ENCODE assay signal across 8 mouse cellular contexts in the genomic region with DNA sequence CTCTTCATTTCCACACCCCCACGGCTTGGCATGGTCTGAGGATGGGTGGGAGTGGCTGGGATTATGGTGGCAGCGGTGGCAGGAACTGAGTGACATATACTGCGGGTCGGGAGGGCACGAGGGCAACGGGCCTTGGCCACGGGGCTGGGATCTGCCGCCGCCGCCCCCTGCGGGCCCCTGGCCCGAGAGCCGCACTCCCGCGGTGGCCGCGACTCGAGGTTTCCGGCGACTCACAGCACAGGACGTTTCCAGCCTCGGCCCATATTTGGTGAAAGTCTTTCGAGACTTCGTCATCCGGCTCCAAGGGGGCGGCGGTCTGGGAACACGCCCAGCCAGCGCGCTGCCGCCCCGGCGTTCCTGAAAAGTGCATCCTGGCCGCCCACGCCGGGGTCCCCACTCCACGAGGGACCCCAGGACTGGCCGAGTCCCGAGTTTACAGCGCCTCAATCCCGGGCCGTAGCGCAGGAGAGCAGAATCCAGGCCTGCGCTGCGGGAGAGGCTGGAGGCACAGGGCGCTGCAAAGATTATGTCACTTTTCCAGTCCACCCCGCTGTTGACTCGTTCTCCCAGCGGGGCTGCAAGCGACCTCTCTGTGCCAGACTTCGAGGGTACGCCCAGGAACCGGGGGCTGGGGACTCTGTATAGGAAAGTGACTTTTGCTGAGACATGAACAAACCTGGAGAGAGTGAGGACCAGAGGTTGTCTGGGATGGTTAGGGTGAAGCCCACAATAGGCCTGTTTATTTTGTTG. TPM values are rescaled to one million over a fixed set of nuclear protein-coding genes. Genes with fewer than 3 reads are reported as not detected.
DNase-seq lines count a peak whose midpoint lies in the region; ATAC-seq and TF ChIP-seq lines count a peak whose summit lies in the region.

No protein-coding gene starts in this region.

- no peak for TF ChIP-seq POLR2A in bone marrow macrophage, adult 2 months (IDR thresholded peaks at IDR 0.05; ENCODE audit: borderline replicate concordance, low read depth, low read length)

- WGBS in hindbrain, embryonic 12.5 days: 1% methylated on average over 53 of the region's 53 CpGs
- WGBS in limb, embryonic 10.5 days: 1% methylated on average over 53 of the region's 53 CpGs
- under 1% methylated on average over 53 of the region's 53 CpGs for WGBS in midbrain, embryonic 10.5 days
- WGBS in stomach, embryonic 14.5 days: under 1% methylated on average over 53 of the region's 53 CpGs

- peak; percentile 10 to 23 for DNase-seq in cerebellum, adult 18-20 months
- no peak for DNase-seq in cerebellum, adult 9-11 months
- peak; percentile 45 to 53 for DNase-seq in frontal cortex, postnatal 36 days (ENCODE audit: low spot score in 2 of 2)
- DNase-seq in limb, embryonic 10.5 days (ENCODE audit: low spot score): peak; percentile 89
- DNase-seq in midbrain, embryonic 10.5 days (ENCODE audit: low spot score): peak; percentile 75

- ATAC-seq in hindbrain, embryonic 12.5 days (ENCODE audit: low FRiP score): 0 out of 2 replicates have a peak, but pooled peaks have one; percentile 8
- ATAC-seq in stomach, embryonic 14.5 days (ENCODE audit: insufficient number of reproducible peaks, insufficient read depth, low FRiP score, low read depth): peak; percentile 53

- peaks cover 5% of the 10 kb centered on the region; the same call in 1 of the 2 replicates for H3K4me1 ChIP-seq in bone marrow macrophage, adult 2 months (ENCODE audit: control insufficient read depth, insufficient read depth, low read length)
- H3K4me1 ChIP-seq in hindbrain, embryonic 12.5 days: peaks cover 51% of the 10 kb centered on the region
- peaks cover 53% of the 10 kb centered on the region for H3K4me1 ChIP-seq in limb, embryonic 10.5 days
- H3K4me1 ChIP-seq in midbrain, embryonic 10.5 days: peaks cover 62% of the 10 kb centered on the region
- peaks cover 26% of the 10 kb centered on the region; the same call in 1 of the 2 replicates for H3K4me1 ChIP-seq in stomach, embryonic 14.5 days (ENCODE audit: control insufficient read depth, insufficient read depth, low read length)

- no peak overlapping the region for H3K27ac ChIP-seq in bone marrow macrophage, adult 2 months (ENCODE audit: insufficient read depth, low read depth, low read length)
- peak overlapping the region; percentile 73; the same call in 1 of the 2 replicates for H3K27ac ChIP-seq in hindbrain, embryonic 12.5 days
- peak overlapping the region; percentile 93 for H3K27ac ChIP-seq in limb, embryonic 10.5 days
- H3K27ac ChIP-seq in midbrain, embryonic 10.5 days (replicated peaks): peak overlapping the region; percentile 83
- peak overlapping the region; percentile 91 for H3K27ac ChIP-seq in stomach, embryonic 14.5 days (ENCODE audit: low read length)

- peak overlapping the region; percentile 62 for H3K4me3 ChIP-seq in bone marrow macrophage, adult 2 months (ENCODE audit: insufficient read depth, low read length)
- peak overlapping the region; percentile 43 for H3K4me3 ChIP-seq in hindbrain, embryonic 12.5 days
- peak overlapping the region; percentile 70 for H3K4me3 ChIP-seq in limb, embryonic 10.5 days
- peak overlapping the region; percentile 73 for H3K4me3 ChIP-seq in midbrain, embryonic 10.5 days
- peak overlapping the region; percentile 51 for H3K4me3 ChIP-seq in stomach, embryonic 14.5 days (ENCODE audit: low read depth, low read length)

- TF ChIP-seq CTCF in bone marrow macrophage, adult 2 months (IDR thresholded peaks at IDR 0.05; ENCODE audit: low read depth, low read length): no peak

- H3K36me3 ChIP-seq in hindbrain, embryonic 12.5 days: no peaks in the 10 kb centered on the region
- H3K36me3 ChIP-seq in limb, embryonic 10.5 days: peaks cover 3% of the 10 kb centered on the region; the same call in 1 of the 2 replicates
- no peaks in the 10 kb centered on the region for H3K36me3 ChIP-seq in midbrain, embryonic 10.5 days
- H3K36me3 ChIP-seq in stomach, embryonic 14.5 days (ENCODE audit: control insufficient read depth, insufficient read depth, low read length): no peaks in the 10 kb centered on the region

- H3K4me2 ChIP-seq in hindbrain, embryonic 12.5 days (replicated peaks): peak overlapping the region; percentile 87
- H3K4me2 ChIP-seq in stomach, embryonic 14.5 days (replicated peaks; ENCODE audit: low read depth, low read length): peak overlapping the region; percentile 80

- peak overlapping the region; percentile 62 for H3K9ac ChIP-seq in hindbrain, embryonic 12.5 days
- H3K9ac ChIP-seq in stomach, embryonic 14.5 days (replicated peaks; ENCODE audit: low read depth, low read length): peak overlapping the region; percentile 47

- no peaks in the 10 kb centered on the region for H3K9me3 ChIP-seq in hindbrain, embryonic 12.5 days (replicated peaks)
- H3K9me3 ChIP-seq in limb, embryonic 10.5 days (replicated peaks): no peaks in the 10 kb centered on the region
- no peaks in the 10 kb centered on the region for H3K9me3 ChIP-seq in midbrain, embryonic 10.5 days (replicated peaks)
- H3K9me3 ChIP-seq in stomach, embryonic 14.5 days (ENCODE audit: control insufficient read depth, low read depth, low read length): no peaks in the 10 kb centered on the region

- peaks cover 34% of the 10 kb centered on the region for H3K27me3 ChIP-seq in hindbrain, embryonic 12.5 days
- no peaks in the 10 kb centered on the region for H3K27me3 ChIP-seq in limb, embryonic 10.5 days (ENCODE audit: low read depth, poor library complexity, severe bottlenecking)
- H3K27me3 ChIP-seq in midbrain, embryonic 10.5 days (ENCODE audit: low read depth, poor library complexity, severe bottlenecking): peaks cover 74% of the 10 kb centered on the region
- H3K27me3 ChIP-seq in stomach, embryonic 14.5 days (ENCODE audit: control insufficient read depth, insufficient read depth, low read length): no peaks in the 10 kb centered on the region

RNA-seq across cellular contexts. Expression of a gene that starts 3.6 kb away (rescaled TPM):
- polyA plus RNA-seq in bone marrow macrophage, adult 2 months (2012; ENCODE audit: insufficient read depth, insufficient read length, missing spikeins): 3.6 and 4.1 TPM in 2 replicates
- polyA plus RNA-seq in hindbrain, embryonic 12.5 days (2016; fragmentation: Nextera tagmentation; extraction: Ambion mirVana): 40.8 and 41.9 TPM in 2 replicates
- 27.0 and 33.3 TPM in 2 replicates for polyA plus RNA-seq in limb, embryonic 10.5 days (2016; fragmentation: Nextera tagmentation; extraction: Ambion mirVana)
- polyA plus RNA-seq in midbrain, embryonic 10.5 days (2016; fragmentation: Nextera tagmentation; extraction: Ambion mirVana): 32.5 and 36.2 TPM in 2 replicates
- polyA plus RNA-seq in stomach, embryonic 14.5 days (2014; fragmentation: Nextera tagmentation; extraction: Ambion mirVana): 20.9 and 25.8 TPM in 2 replicates
